Mouse (Mus musculus) embryonic fibroblast, embryonic 13.5 days (primary cell): ENCODE measurements around the gene Gm11232.

ENCODE experiments used
- CTCF ChIP-seq: IDR thresholded peaks from 2 replicates; pipeline ENCODE4 v1.5.1; 2011; ENCODE audit warnings: mild to moderate bottlenecking, control low read depth, low read length, moderate library complexity, borderline replicate concordance; ENCODE audit not compliant: insufficient read depth
- POLR2A ChIP-seq: IDR thresholded peaks from 2 replicates; pipeline ENCODE4 v1.6.1; 2011; ENCODE audit warnings: low read depth, mild to moderate bottlenecking, control low read depth, low read length, moderate library complexity

GRCm38 (mm10) chr4:71727056-71727455, 30.7 kb downstream of the Gm11232 start:
- TF ChIP-seq POLR2A (no peak), CTCF (no peak)
